8 mouse cellular contexts compared by ENCODE assay signal in the genomic region with DNA sequence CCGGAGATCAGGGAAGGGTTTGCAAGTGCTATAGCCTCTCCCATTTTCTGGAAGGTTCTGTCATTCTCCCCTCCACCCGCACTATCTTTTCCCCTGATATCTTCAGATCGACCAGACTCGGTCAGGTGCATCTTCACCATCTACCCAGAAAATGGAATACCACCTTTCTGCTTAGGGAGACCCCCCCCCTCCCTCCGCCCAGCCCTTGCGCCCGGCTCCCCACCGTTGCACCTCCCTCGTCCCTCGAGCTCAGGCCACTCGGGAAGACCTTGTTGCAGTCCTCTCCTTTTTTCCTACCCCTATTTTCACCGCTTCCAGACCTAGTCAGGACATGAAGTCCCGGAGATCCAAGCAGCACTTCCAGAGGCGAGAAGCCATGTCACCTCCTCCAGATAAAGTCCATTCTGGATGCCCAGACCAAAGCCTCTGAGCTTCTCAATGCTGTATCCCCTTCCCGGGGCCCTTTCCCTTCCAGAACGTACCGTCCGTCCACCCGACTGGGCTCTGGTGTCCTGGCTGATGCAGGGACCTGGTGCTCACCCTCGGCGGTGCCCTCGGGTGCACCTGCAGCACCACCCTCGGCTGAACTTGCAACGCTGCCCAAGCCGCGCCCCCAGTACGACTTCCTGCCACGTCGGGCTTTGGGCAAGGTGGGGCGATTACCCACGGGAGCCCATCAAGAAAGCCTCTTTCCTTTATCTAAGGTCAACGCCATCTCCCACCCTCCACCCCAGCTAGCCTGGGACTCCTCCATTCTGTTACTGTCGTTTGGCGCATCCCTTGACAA. TPM values are rescaled to one million over a fixed set of nuclear protein-coding genes. Genes with fewer than 3 reads are reported as not detected.
DNase-seq lines count a peak whose midpoint lies in the region; ATAC-seq and TF ChIP-seq lines count a peak whose summit lies in the region.

A gene (minus strand): TSS at position 618 of the 787 bp plus-strand sequence.

- H3K9me3 ChIP-seq in heart, embryonic 16.5 days (replicated peaks; ENCODE audit: control insufficient read depth, low read length): no peaks in the 10 kb centered on the region
- H3K9me3 ChIP-seq in neural tube, embryonic 13.5 days: no peaks in the 10 kb centered on the region

- peak within 1 kb of the TSS; percentile 73 for H3K27ac ChIP-seq in testis, adult 2 months (ENCODE audit: control insufficient read depth, insufficient read depth, low read depth, low read length)
- peak within 1 kb of the TSS; percentile 61; the same call in 1 of the 2 replicates for H3K27ac ChIP-seq in heart, embryonic 16.5 days (ENCODE audit: low read length)
- H3K27ac ChIP-seq in neural tube, embryonic 13.5 days (replicated peaks): peak within 1 kb of the TSS; percentile 59

- TF ChIP-seq POLR2A in testis, adult 2 months (IDR thresholded peaks at IDR 0.05; ENCODE audit: control insufficient read depth, low read depth, low read length): no peak

- H3K36me3 ChIP-seq in testis, adult 2 months (ENCODE audit: control insufficient read depth, insufficient read depth, low read length): no peaks in the 10 kb centered on the region
- H3K36me3 ChIP-seq in heart, embryonic 16.5 days (ENCODE audit: control insufficient read depth, insufficient read depth): no peaks in the 10 kb centered on the region
- no peaks in the 10 kb centered on the region for H3K36me3 ChIP-seq in neural tube, embryonic 13.5 days

- H3K4me3 ChIP-seq in testis, adult 2 months (ENCODE audit: control insufficient read depth, low read depth, low read length): peak within 1 kb of the TSS; percentile 96
- peak within 1 kb of the TSS; percentile 75 for H3K4me3 ChIP-seq in heart, embryonic 16.5 days (ENCODE audit: low read length)
- H3K4me3 ChIP-seq in neural tube, embryonic 13.5 days: peak within 1 kb of the TSS; percentile 86

- peak within 1 kb of the TSS; percentile 80 for H3K9ac ChIP-seq in heart, embryonic 16.5 days (ENCODE audit: low read length)
- H3K9ac ChIP-seq in neural tube, embryonic 13.5 days: peak within 1 kb of the TSS; percentile 80

- 2% methylated on average over 34 of the region's 34 CpGs for WGBS in heart, embryonic 16.5 days
- 2% methylated on average over 34 of the region's 34 CpGs for WGBS in neural tube, embryonic 13.5 days

- peak within 1 kb of the TSS; percentile 94 for H3K4me2 ChIP-seq in heart, embryonic 16.5 days (ENCODE audit: low read depth, low read length)
- H3K4me2 ChIP-seq in neural tube, embryonic 13.5 days: peak within 1 kb of the TSS; percentile 97

- DNase-seq in testis, postnatal 14 days (ENCODE audit: low spot score): no peak
- peak; percentile 57 for DNase-seq in kidney, postnatal 10 days
- DNase-seq in lung, adult 18-20 months: peak; percentile 75 to 77
- DNase-seq in retina, embryonic 14.5 days (ENCODE audit: low spot score): no peak

- no peaks in the 10 kb centered on the region for H3K27me3 ChIP-seq in testis, adult 2 months (ENCODE audit: control insufficient read depth, insufficient read depth, low read length)
- 0 out of 2 replicates have a peak, but pooled peaks cover 3% of the 10 kb centered on the region for H3K27me3 ChIP-seq in heart, embryonic 16.5 days (ENCODE audit: control insufficient read depth, insufficient read depth, low read length)
- H3K27me3 ChIP-seq in neural tube, embryonic 13.5 days: peaks cover 25% of the 10 kb centered on the region

- TF ChIP-seq CTCF in testis, adult 2 months (IDR thresholded peaks at IDR 0.05; ENCODE audit: control insufficient read depth, insufficient read depth, insufficient replicate concordance, low read depth, low read length): no peak

- peaks cover 21% of the 10 kb centered on the region for H3K4me1 ChIP-seq in testis, adult 2 months (ENCODE audit: control insufficient read depth, insufficient read depth, low read length)
- H3K4me1 ChIP-seq in heart, embryonic 16.5 days (ENCODE audit: control insufficient read depth, insufficient read depth, low read length): peaks cover 30% of the 10 kb centered on the region
- peaks cover 50% of the 10 kb centered on the region for H3K4me1 ChIP-seq in neural tube, embryonic 13.5 days (replicated peaks)

- peak; percentile 10; the same call in 1 of the 2 replicates for ATAC-seq in common myeloid progenitor, adult 5-6 weeks (replicated peaks; ENCODE audit: low read depth, poor library complexity, severe bottlenecking)
- 0 out of 2 replicates have a peak, but pooled peaks have one; percentile 2 for ATAC-seq in heart, embryonic 16.5 days (replicated peaks; ENCODE audit: extremely low read depth, insufficient read depth, low FRiP score)
- ATAC-seq in neural tube, embryonic 13.5 days (ENCODE audit: low read depth): peak; percentile 24; the same call in 1 of the 2 replicates

RNA-seq across cellular contexts. Expression of the gene that starts here (rescaled TPM):
- 6.9 and 7.8 TPM in 2 replicates for polyA plus RNA-seq in testis, adult 2 months (2012; rRNA removed)
- total RNA-seq in common myeloid progenitor, adult 5-6 weeks (2017): 12.0 and 19.4 TPM in 2 replicates
- polyA plus RNA-seq in heart, embryonic 16.5 days (2015; fragmentation: Nextera tagmentation; extraction: Ambion mirVana): 9.9 and 12.9 TPM in 2 replicates
- 12.3 and 13.1 TPM in 2 replicates for polyA plus RNA-seq in neural tube, embryonic 13.5 days (2015; fragmentation: Nextera tagmentation; extraction: Ambion mirVana)

Comparison
In these comparisons a context has a peak if more than half of its experiments do, and no peak if none do; other contexts are left out.
1. DNase-seq: peak in kidney, postnatal 10 days (single experiment) and lung, adult 18-20 months (2 of 2); none in testis, postnatal 14 days (single experiment) and retina, embryonic 14.5 days (single experiment).
2. Peak in every context shown above with its lines, with median percentiles within 50 percentile points of each other: H3K27ac ChIP-seq, H3K4me3 ChIP-seq and ATAC-seq.